11 mouse cellular contexts compared by ENCODE assay signal in the genomic region with DNA sequence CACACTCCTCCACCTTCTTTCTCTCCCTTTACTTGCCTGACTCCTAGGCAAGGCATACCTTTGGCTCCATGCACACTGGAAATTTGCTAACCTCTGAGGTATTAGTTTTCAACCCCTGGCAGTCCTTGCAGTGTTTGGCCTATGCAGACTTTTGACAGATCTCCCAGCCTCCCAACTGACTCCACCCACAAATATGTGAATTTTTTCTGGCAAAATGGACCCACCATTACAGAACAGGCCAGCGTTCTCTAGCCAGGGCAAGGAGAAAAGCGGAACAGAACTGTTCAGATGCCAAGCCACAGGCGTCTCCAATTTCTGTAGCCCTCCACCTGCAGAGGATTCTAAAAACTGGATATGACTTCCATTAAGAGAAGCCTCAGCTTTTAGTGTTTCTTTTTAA.
"Had no signal": no experiment of that assay in that cellular context is flagged by ENCODE, and none has a peak within 500 bp of the region (broad histone marks: within the 10 kb centered on the region; RNA-seq: fewer than 3 reads in every experiment).

No protein-coding gene starts in this region.

- H3K27me3 ChIP-seq: limb, embryonic 12.5 days; midbrain, embryonic 13.5 days had no signal

- H3K36me3 ChIP-seq: limb, embryonic 12.5 days; midbrain, embryonic 13.5 days had no signal

- H3K4me1 ChIP-seq: midbrain, embryonic 13.5 days had no signal

- H3K27ac ChIP-seq: limb, embryonic 12.5 days; liver, embryonic 14.5 days; midbrain, embryonic 13.5 days; stomach, postnatal 0 days had no signal

- H3K4me3 ChIP-seq: limb, embryonic 12.5 days; midbrain, embryonic 13.5 days had no signal

- H3K9ac ChIP-seq: limb, embryonic 12.5 days; liver, embryonic 14.5 days; midbrain, embryonic 13.5 days had no signal

- DNase-seq: kidney, postnatal 10 days; kidney, postnatal 4 days; lung, adult 18-20 months; lung, postnatal 36 days; right cerebral cortex, adult 18-20 months; right cerebral cortex, postnatal 25 days; thymus, postnatal 14 days had no signal

- H3K4me2 ChIP-seq: limb, embryonic 12.5 days; midbrain, embryonic 13.5 days had no signal

- H3K9me3 ChIP-seq: limb, embryonic 12.5 days; midbrain, embryonic 13.5 days had no signal

- ATAC-seq: midbrain, embryonic 13.5 days had no signal
